Mouse (Mus musculus) embryo, embryonic 9.5 days (tissue): ENCODE results near the gene AI661453.
"Not testable (repeated sequence)": the region's sequence is repeated elsewhere in the genome, so short reads cannot be mapped to it uniquely, and the experiment has no call there.

Experiments
- DNase-seq: peaks from one replicate; pipeline ENCODE4 v3.0.0-alpha.2; 2017; ENCODE audit errors: extremely low spot score

The AI661453 gene

GRCm38 (mm10) chr17:47436156-47436906 is at the start of gene AI661453:
AI661453 (plus strand) TSS chr17:47436615.
- DNase-seq, result no peak

- peak; percentile 46 for DNase-seq
Measured at GRCm38 (mm10) chr17:47386649-47387048, 49.8 kb upstream of the AI661453 start.

DNA sequence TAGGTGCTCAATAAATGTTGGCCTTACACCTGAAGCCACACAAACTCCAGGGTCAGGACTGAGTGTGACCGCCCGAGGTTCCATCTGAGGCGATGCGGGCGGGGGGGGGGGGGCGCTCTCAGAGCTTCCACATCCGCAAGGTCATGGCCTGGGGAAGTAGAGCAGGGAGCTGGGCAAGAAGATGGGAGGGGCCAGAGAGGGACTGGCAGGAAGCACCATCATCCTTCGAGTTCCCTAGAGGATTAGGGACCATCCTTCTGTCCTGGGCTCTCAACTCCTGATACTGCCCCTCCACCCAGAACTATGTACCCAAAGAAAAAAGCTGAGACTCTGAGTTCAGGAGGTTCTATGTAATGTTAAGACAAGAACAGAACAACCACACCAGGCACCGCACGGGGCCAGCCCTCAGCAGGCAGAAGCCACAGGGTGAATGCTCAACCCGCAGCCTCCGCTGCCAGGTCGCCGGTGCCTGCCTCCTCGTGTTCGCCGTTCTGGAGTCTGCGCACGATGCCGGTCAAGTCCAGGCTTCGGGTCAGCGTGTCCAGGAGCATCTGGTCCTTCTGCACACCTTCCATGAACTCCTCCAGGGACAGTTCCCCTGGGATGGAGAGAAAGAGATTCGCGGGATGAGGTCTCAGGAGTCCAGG is 42.1 kb upstream of the AI661453 start:
- DNase-seq, result peak; percentile 15

DNA sequence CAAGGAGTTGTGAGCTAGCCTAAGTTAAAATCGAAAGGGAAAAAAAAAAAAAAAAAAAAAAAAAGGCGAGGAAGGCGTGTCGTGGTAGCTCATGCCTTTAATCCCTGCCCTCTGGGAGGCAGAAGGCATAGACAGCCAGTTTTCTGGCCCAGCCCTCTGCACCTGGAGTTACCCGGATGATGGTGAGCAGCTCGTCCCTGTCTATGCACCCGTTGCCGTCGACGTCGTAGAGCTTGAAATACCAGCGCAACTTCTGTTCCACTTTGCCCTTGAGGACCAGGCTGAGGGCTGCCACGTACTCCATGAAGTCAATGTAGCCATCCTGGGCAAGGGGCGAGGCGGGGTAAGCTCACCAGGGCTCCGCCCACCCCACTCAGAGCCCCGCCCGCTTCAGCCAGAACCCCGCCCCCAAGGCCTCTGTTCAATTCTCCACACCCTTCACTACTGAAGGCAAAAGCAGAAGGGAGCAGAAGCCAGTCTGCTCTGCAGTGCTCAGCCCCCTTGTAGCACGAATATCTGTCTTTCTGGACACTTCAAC is 41.0 kb upstream of the AI661453 start:
- DNase-seq, result peak; percentile 72

GRCm38 (mm10) chr17:47399091-47399490 is 37.3 kb upstream of the AI661453 start:
- no peak for DNase-seq

GRCm38 (mm10) chr17:47400451-47400850 is 36.0 kb upstream of the AI661453 start, which contains the start of gene Guca1a:
Guca1a (minus strand) TSS chr17:47400584.
- peak; percentile 21 for DNase-seq

GRCm38 (mm10) chr17:47407717-47408557 is 28.5 kb upstream of the AI661453 start:
- no peak for DNase-seq

GRCm38 (mm10) chr17:47408558-47408898 is 27.9 kb upstream of the AI661453 start:
- DNase-seq, result peak; percentile 66

GRCm38 (mm10) chr17:47409897-47410861 is 26.2 kb upstream of the AI661453 start:
- peak; percentile 33 for DNase-seq

- DNase-seq, result no peak
Measured at GRCm38 (mm10) chr17:47420195-47420594, 16.2 kb upstream of the AI661453 start.

DNA sequence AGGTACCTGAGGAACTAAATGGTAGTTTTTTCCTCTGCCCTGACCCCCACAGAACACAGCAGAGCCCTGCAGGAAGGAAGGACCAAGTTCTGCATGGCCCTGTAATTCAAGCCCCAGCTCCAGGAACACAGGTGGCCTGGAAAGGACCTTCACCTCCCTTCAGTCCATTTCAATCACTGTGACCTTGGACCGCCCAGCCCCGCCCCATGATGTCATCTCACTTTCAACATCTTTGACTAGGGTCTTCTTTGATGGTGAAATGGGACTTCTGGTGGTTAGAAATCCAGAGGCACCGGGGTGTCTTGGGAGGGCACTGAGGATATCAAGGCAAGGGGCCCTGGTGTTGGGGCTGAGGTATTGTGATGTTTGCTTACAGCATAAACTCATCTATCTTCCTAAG is 14.8 kb upstream of the AI661453 start:
- DNase-seq, result no peak

GRCm38 (mm10) chr17:47422616-47423015 is 13.8 kb upstream of the AI661453 start:
- DNase-seq, result not testable (repeated sequence)

DNA sequence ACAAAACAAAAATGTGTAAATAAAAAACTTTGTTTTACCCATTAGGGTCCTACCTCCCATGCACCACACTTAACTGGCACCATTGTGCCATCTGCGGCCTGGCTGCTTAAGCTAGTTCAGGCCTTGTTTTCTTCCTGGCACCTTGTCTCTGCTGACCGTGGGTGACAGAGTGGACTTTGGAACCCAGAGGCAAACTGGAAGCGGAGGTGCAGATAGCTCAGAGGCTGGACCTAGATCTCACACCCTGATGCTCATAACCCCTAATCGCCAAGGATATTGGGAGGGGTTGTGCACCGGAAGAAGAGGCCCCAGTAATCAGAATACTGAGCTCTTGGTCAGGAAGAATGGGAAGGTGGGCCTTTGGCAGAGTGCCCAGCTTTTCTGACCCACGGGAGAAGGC is 12.2 kb upstream of the AI661453 start:
- no peak for DNase-seq

- no peak for DNase-seq
Measured at GRCm38 (mm10) chr17:47427316-47427715, 9.1 kb upstream of the AI661453 start.

DNA sequence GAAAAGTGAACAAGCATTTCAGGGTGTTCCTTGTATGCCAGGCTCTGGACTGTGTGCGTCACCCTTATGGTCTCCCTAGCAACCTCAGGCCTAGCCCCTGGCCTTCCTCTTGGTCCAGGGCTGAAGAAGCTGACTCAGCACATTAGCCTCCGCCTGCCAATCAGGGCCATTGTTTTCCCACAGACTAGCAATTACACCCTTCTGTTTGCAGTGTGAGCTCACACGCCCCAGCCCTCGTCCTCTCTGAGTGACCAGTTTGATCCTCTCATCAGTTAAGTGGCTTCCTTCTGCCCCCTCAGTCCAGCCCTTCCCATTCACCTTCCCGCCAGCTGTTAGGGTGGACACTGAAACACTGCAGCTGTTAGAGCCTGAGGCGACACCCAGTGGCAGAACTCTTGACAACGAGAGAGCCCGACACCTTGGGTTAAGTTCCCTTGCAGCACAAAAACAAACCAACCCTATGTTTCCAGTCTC is 7.5 kb upstream of the AI661453 start:
- DNase-seq, result peak; percentile 70

DNA sequence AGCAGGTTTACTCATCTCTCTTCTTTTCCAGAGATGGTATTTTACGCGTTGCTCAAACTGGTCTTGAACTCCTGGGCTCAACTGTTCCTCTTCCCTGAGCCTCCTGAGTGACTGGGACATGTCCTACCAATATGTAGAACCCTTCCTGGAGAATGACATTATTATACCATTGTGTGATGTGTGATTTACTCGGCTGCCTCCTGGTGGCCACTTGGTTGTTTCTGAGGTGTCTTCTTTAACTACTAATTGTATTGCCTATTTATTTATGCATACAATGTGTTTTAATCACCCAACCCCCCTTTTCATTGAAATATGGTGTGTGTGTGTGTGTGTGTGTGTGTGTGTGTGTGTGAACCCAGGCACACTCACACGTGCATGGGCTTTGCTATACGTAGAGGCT is 5.6 kb upstream of the AI661453 start:
- DNase-seq, result no peak

- DNase-seq, result no peak
Measured at GRCm38 (mm10) chr17:47436907-47437547, 612 bp downstream of the AI661453 start, which contains the start of gene 1700001C19Rik. 1700001C19Rik (minus strand) TSS chr17:47437376.

GRCm38 (mm10) chr17:47438611-47439010 is 2.2 kb downstream of the AI661453 start:
- no peak for DNase-seq

GRCm38 (mm10) chr17:47439396-47440028 is 3.1 kb downstream of the AI661453 start:
- DNase-seq, result no peak
